Mouse (Mus musculus) midbrain, postnatal 0 days (tissue): ENCODE measurements at regions not wholly inside any gene's neighbourhood (a gene's known extent, or its start where the extent isn't known, plus 50 kb on each side); places are given as distances from the start of the nearest gene placed in this dataset.

Experiments
- ATAC-seq: fragments of 200-750 bp; cut with Nextera tagmentation; 2 replicates; pipeline ENCODE4 v1.8.0; 2017; ENCODE audit warnings: moderate number of reproducible peaks, mild to moderate bottlenecking, moderate TSS enrichment, moderate library complexity; ENCODE audit not compliant: low FRiP score
- DNase-seq: peaks from one replicate; pipeline ENCODE4 v3.0.0-alpha.2; 2015; ENCODE audit warnings: low spot score
- H3K27ac ChIP-seq: fragments of 300-500 bp; sonication (generic); 2 replicates; pipeline ENCODE4 v1.5.1; 2014; ENCODE audit warnings: low read depth, mild to moderate bottlenecking, low read length, mixed read lengths
- H3K27me3 ChIP-seq: fragments of 300-500 bp; sonication (generic); 2 replicates; pipeline ENCODE4 v1.6.1; 2014; ENCODE audit warnings: low read length, control low read depth, mixed read lengths; ENCODE audit not compliant: insufficient read depth
- H3K36me3 ChIP-seq: fragments of 300-500 bp; sonication (generic); 2 replicates; pipeline ENCODE4 v1.6.1; 2014; ENCODE audit warnings: low read length, control low read depth, mixed read lengths; ENCODE audit not compliant: insufficient read depth
- H3K4me1 ChIP-seq: fragments of 300-500 bp; sonication (generic); 2 replicates; pipeline ENCODE4 v1.6.1; 2014; ENCODE audit warnings: mild to moderate bottlenecking, control low read depth, antibody characterized with exemption, low read length, mixed read lengths; ENCODE audit not compliant: insufficient read depth
- H3K4me2 ChIP-seq: fragments of 300-500 bp; sonication (generic); 2 replicates; pipeline ENCODE4 v1.6.1; 2014; ENCODE audit warnings: low read depth, mild to moderate bottlenecking, low read length, mixed read lengths; ENCODE audit not compliant: poor library complexity, severe bottlenecking
- H3K4me3 ChIP-seq: fragments of 300-500 bp; sonication (generic); 2 replicates; pipeline ENCODE4 v1.5.1; 2014; ENCODE audit warnings: low read depth, mild to moderate bottlenecking, low read length, moderate library complexity
- H3K9ac ChIP-seq: fragments of 300-500 bp; sonication (generic); replicated peaks from 2 replicates; pipeline ENCODE4 v1.6.1; 2014; ENCODE audit warnings: mild to moderate bottlenecking, low read length, moderate library complexity, mixed read lengths; ENCODE audit not compliant: poor library complexity, severe bottlenecking
- H3K9me3 ChIP-seq: fragments of 300-500 bp; sonication (generic); 2 replicates; pipeline ENCODE4 v1.6.1; 2016; ENCODE audit warnings: low read length, control low read depth
- CTCF ChIP-seq: IDR thresholded peaks from 2 replicates; pipeline ENCODE4 v1.5.1; 2016; ENCODE audit warnings: antibody characterized with exemption, mild to moderate bottlenecking
- WGBS: fragments of 180-500 bp; shearing (Covaris S2); extraction: QIAGEN DNeasy Blood & Tissue Kit; methylation state at CpG from one replicate; pipeline ENCODE4 v1.1.7; 2014; 5-methylcytosine and 5-hydroxymethylcytosine counted together

GRCm38 (mm10) chr6:51347721-51348120 lies 84.7 kb upstream of the Nfe2l3 start:
- ATAC-seq (no peak), DNase-seq (no peak)
- H3K9me3 ChIP-seq: no peaks in the 10 kb centered on the region
- H3K36me3 ChIP-seq: no peaks in the 10 kb centered on the region
- WGBS: 88% methylated on average over 9 of the region's 9 CpGs
- no peak overlapping the region for H3K27ac ChIP-seq
- H3K4me3 ChIP-seq: no peak overlapping the region
- H3K27me3 ChIP-seq: no peaks in the 10 kb centered on the region
- H3K4me2 ChIP-seq: no peak overlapping the region
- TF ChIP-seq CTCF: no peak
- no peak overlapping the region for H3K9ac ChIP-seq
- 0 out of 2 replicates have a peak, but pooled peaks cover 5% of the 10 kb centered on the region for H3K4me1 ChIP-seq

DNA sequence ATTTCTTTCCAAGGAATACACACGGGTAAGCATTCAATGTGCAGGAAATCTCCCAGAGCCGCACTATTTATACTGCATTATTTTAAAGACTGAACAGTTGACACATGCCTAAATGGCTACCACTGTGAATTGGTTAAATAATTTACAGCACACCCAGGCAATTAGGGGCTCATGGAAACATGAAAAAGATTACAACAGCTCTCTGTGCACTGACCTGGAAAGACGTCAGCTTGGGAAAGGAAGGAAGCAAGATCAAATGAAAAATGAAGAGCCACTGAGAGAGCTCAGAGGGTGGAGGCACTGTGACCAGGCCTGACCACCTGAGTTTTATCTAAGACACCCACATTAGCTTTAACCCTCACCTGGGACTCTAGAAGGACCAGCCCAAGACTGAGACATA lies 82.7 kb upstream of the Nfe2l3 start:
- DNase-seq: no peak
- no peak overlapping the region for H3K4me3 ChIP-seq
- no peak overlapping the region for H3K9ac ChIP-seq
- no peaks in the 10 kb centered on the region for H3K9me3 ChIP-seq
- H3K27ac ChIP-seq: no peak overlapping the region
- H3K4me2 ChIP-seq: no peak overlapping the region
- H3K36me3 ChIP-seq: no peaks in the 10 kb centered on the region
- 59% methylated on average over 3 of the region's 3 CpGs for WGBS
- ATAC-seq: no peak
- H3K4me1 ChIP-seq: 0 out of 2 replicates have a peak, but pooled peaks cover 5% of the 10 kb centered on the region
- no peaks in the 10 kb centered on the region for H3K27me3 ChIP-seq
- no peak for TF ChIP-seq CTCF

DNA sequence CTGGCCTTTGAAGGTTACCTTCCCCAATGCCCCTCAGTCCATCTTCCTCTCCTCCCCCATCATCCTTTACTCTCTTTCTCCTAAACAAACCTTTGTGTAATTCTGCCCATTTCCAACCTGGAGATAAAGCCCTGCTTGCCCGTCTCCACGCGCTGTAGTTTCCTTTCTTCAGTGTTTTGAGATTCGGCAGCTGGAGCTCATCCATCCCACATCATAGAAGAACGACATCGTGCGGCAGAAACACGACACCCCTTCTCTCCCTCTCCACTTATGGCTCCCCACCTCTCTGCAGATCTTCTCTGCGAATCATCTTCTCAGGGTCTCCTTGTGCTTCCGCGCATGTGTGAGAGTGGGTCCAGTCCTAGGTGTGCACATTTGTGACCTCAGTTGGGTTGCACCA lies 77.4 kb upstream of the Nfe2l3 start:
- Histone ChIP-seq H3K27me3 (no peaks in the 10 kb centered on the region), H3K4me3 (no peak overlapping the region), H3K4me1 (no peaks in the 10 kb centered on the region), H3K9me3 (no peaks in the 10 kb centered on the region), H3K27ac (no peak overlapping the region), H3K9ac (no peak overlapping the region), H3K36me3 (no peaks in the 10 kb centered on the region), H3K4me2 (no peak overlapping the region)
- DNase-seq (no peak), ATAC-seq (no peak)
- no peak for TF ChIP-seq CTCF
- 88% methylated on average over 11 of the region's 11 CpGs for WGBS

DNA sequence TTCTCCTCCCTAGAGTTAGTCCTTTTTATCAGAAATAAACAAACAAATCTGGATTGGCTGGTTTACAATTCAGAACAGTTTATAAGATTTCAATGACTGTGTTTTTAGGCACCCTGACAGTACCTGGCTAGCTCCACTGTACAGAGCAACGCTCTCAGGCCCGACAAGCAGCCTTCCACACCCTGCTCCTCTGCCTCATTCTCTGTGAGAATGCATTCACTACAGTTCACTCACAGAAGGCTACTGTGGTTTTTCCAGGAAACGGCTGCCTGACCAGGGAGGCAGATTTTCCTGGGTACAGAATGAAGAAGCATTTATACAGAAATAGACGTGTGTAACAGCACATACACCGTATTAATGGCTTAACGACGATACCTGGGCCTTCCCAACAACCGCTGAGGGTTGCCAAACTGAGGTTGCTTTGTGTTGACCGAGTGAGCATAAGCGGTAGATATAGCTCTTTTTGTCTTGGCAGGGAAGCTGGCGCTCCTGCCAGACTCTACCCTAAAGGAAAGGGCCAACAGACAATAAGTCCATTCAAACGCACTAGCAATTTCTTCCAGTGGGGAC lies 70.8 kb upstream of the Nfe2l3 start:
- TF ChIP-seq CTCF: no peak
- Histone ChIP-seq H3K9me3 (no peaks in the 10 kb centered on the region), H3K4me1 (no peaks in the 10 kb centered on the region), H3K27me3 (no peaks in the 10 kb centered on the region), H3K9ac (no peak overlapping the region), H3K36me3 (no peaks in the 10 kb centered on the region), H3K4me2 (no peak overlapping the region), H3K27ac (no peak overlapping the region), H3K4me3 (no peak overlapping the region)
- WGBS: 56% methylated on average over 12 of the region's 12 CpGs
- DNase-seq (no peak), ATAC-seq (no peak)

GRCm38 (mm10) chr6:51362475-51363226 lies 69.8 kb upstream of the Nfe2l3 start:
- Histone ChIP-seq H3K4me3 (peak overlapping the region; percentile 24), H3K4me1 (no peaks in the 10 kb centered on the region), H3K36me3 (no peaks in the 10 kb centered on the region), H3K9me3 (no peaks in the 10 kb centered on the region), H3K4me2 (peak overlapping the region; percentile 41), H3K27ac (no peak overlapping the region; the same call in 1 of the 2 replicates), H3K9ac (no peak overlapping the region; the same call in 1 of the 2 replicates), H3K27me3 (no peaks in the 10 kb centered on the region)
- peak; percentile 82 for TF ChIP-seq CTCF
- ATAC-seq: 0 out of 2 replicates have a peak, but pooled peaks have one; percentile 38
- DNase-seq: peak; percentile 85
- 6% methylated on average over 15 of the region's 15 CpGs for WGBS

GRCm38 (mm10) chr6:51364776-51365175 lies 67.7 kb upstream of the Nfe2l3 start:
- no peaks in the 10 kb centered on the region for H3K4me1 ChIP-seq
- TF ChIP-seq CTCF: no peak
- no peaks in the 10 kb centered on the region for H3K9me3 ChIP-seq
- no peak overlapping the region for H3K4me2 ChIP-seq
- no peaks in the 10 kb centered on the region for H3K36me3 ChIP-seq
- no peaks in the 10 kb centered on the region for H3K27me3 ChIP-seq
- no peak overlapping the region for H3K9ac ChIP-seq
- no peak overlapping the region for H3K27ac ChIP-seq
- no peak overlapping the region for H3K4me3 ChIP-seq
- no peak for DNase-seq
- ATAC-seq: no peak
- WGBS: 46% methylated on average over 6 of the region's 6 CpGs
